Mouse (Mus musculus) heart, postnatal 0 days (tissue): ENCODE measurements at regions not wholly inside any gene's neighbourhood (a gene's known extent, or its start where the extent isn't known, plus 50 kb on each side); places are given as distances from the start of the nearest gene placed in this dataset.

Source experiments
- CTCF ChIP-seq: IDR thresholded peaks from 2 replicates; pipeline ENCODE4 v1.5.1; 2016; ENCODE audit warnings: antibody characterized with exemption, control low read depth, low read depth
- EP300 ChIP-seq: IDR thresholded peaks from 2 replicates; pipeline ENCODE4 v1.6.1; 2016; ENCODE audit warnings: antibody characterized with exemption, low read depth

DNA sequence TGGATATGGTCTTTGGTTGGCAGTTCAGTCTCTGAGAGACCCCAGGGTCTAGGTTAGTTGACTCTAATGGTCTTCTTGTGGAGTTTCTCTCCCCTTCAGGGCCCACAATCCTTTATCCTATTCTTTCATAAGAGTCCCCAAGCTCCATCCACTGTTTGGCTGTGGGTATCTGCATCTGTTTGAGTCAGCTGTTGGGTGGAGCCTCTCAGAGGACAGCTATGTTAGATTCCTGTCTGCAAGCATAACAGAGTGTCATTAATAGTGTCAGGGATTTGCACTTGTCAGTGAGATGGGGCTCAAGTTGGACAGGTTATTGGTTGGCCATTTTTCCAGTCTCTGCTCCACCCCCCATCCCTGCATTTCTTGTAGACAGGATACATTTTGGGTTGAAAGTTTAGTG lies 306.9 kb upstream of the Eif4g2 start:
- TF ChIP-seq CTCF (no peak), EP300 (no peak)
